Mouse (Mus musculus): ENCODE measurements around the gene Rpl6. TPM values are rescaled to one million over a fixed set of nuclear protein-coding genes. Genes with fewer than 3 reads are reported as not detected.

Rpl6 gene
- polyA plus RNA-seq (2015; fragmentation: Nextera tagmentation; extraction: Ambion mirVana), result 336 and 343 TPM in 2 replicates

- Histone ChIP-seq H3K27ac (peak within 1 kb of the TSS; percentile 77), H3K27me3 (replicated peaks) (no peaks in the 10 kb centered on the region), H3K4me3 (peak within 1 kb of the TSS; percentile 92), H3K36me3 (replicated peaks) (peaks cover 35% of the 10 kb centered on the region), H3K4me2 (peak within 1 kb of the TSS; percentile 67), H3K9me3 (no peaks in the 10 kb centered on the region), H3K4me1 (peaks cover 26% of the 10 kb centered on the region), H3K9ac (peak within 1 kb of the TSS; percentile 98)
- ATAC-seq (replicated peaks), result peak; percentile 93
- 2% methylated on average over 52 of the region's 52 CpGs for WGBS
Measured at GRCm38 (mm10) chr5:121204132-121205089, at the start of gene Rpl6. TSS of gene Rpl6 (plus strand) at chr5:121204481.

- Histone ChIP-seq H3K27ac (no peak overlapping the region), H3K4me3 (no peak overlapping the region), H3K9ac (no peak overlapping the region), H3K4me2 (no peak overlapping the region), H3K36me3 (replicated peaks) (peaks cover 21% of the 10 kb centered on the region; the same call in 1 of the 2 replicates), H3K4me1 (peaks cover 4% of the 10 kb centered on the region; the same call in 1 of the 2 replicates), H3K27me3 (replicated peaks) (no peaks in the 10 kb centered on the region), H3K9me3 (no peaks in the 10 kb centered on the region)
- WGBS, result 95% methylated on average over 4 of the region's 4 CpGs
- no peak for ATAC-seq (replicated peaks)
Measured at GRCm38 (mm10) chr5:121156121-121156520, 48.2 kb upstream of the Rpl6 start.

DNA sequence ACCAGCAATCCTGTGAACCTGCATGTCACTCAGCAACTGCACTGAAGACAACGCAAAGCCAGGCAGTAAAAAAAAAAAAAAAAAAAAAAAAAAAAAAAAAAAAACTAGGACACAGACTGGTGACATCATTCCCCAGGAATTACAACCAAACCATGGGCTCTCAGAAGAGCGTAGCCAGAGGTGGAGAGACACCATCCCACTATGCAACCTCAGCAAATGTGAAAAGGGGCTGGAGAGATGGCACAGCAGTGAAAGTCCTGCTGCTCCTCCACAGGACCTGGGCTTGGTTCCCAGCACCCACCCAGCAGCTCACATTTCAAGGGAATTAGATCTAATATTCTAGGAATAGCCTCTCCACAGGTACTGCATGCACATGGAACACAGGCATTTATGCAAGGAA, 47.3 kb upstream of the Rpl6 start:
- no peak for ATAC-seq (replicated peaks)
- Histone ChIP-seq H3K4me1 (peaks cover 4% of the 10 kb centered on the region; the same call in 1 of the 2 replicates), H3K9me3 (no peaks in the 10 kb centered on the region), H3K4me3 (no peak overlapping the region), H3K36me3 (replicated peaks) (peaks cover 19% of the 10 kb centered on the region; the same call in 1 of the 2 replicates), H3K27me3 (replicated peaks) (no peaks in the 10 kb centered on the region), H3K9ac (no peak overlapping the region), H3K27ac (no peak overlapping the region), H3K4me2 (no peak overlapping the region)
- 73% methylated on average over 2 of the region's 2 CpGs for WGBS

DNA sequence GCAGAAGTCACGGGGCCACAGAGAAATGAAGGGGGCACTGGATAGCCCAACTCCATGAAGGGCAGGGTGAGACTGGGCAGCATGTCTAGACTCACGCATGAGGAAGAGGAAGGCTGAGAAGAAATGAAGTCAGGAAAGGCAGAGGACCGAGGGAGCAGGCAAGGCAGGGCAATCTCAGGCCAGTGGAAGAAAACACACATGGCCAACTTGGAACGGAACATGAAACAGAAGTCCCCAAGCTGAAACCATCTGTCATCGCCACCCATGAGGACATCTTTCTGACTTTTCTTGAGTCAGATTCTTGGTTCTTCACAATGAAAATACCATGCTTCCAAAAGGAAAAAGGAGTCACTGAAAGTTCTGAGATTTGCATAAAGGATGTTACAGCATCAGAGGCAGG, 46.8 kb upstream of the Rpl6 start:
- WGBS, result 98% methylated on average over 5 of the region's 5 CpGs
- H3K27ac ChIP-seq, result no peak overlapping the region
- ATAC-seq (replicated peaks), result no peak
- no peaks in the 10 kb centered on the region for H3K9me3 ChIP-seq
- no peaks in the 10 kb centered on the region for H3K27me3 ChIP-seq (replicated peaks)
- no peak overlapping the region for H3K9ac ChIP-seq
- peaks cover 4% of the 10 kb centered on the region; the same call in 1 of the 2 replicates for H3K4me1 ChIP-seq
- no peak overlapping the region for H3K4me3 ChIP-seq
- no peak overlapping the region for H3K4me2 ChIP-seq
- peaks cover 20% of the 10 kb centered on the region; the same call in 1 of the 2 replicates for H3K36me3 ChIP-seq (replicated peaks)

DNA sequence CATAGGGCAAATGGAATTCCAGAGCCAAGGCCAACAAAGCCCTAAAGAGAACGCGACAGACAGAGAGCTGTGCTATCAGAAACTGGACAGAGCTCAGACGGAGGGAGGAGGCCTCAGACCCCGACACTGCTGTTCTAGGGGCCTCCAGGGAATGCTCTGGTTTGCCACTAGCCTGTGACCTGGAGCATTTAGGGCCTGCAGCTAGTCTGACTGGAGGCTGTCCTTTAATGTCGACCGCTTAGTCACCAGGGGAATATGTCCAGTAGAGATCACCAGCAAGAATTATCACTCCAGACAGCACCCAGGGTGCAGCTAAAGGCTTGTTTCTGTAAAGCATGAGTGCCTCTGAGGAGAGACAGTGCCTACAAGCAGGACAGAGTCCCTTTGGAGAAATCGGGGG, 45.3 kb upstream of the Rpl6 start:
- no peaks in the 10 kb centered on the region for H3K27me3 ChIP-seq (replicated peaks)
- ATAC-seq (replicated peaks), result no peak
- H3K9me3 ChIP-seq, result no peaks in the 10 kb centered on the region
- no peak overlapping the region for H3K9ac ChIP-seq
- 77% methylated on average over 7 of the region's 7 CpGs for WGBS
- H3K4me2 ChIP-seq, result no peak overlapping the region
- peaks cover 4% of the 10 kb centered on the region; the same call in 1 of the 2 replicates for H3K4me1 ChIP-seq
- no peak overlapping the region for H3K27ac ChIP-seq
- no peak overlapping the region for H3K4me3 ChIP-seq
- peaks cover 28% of the 10 kb centered on the region for H3K36me3 ChIP-seq (replicated peaks)

DNA sequence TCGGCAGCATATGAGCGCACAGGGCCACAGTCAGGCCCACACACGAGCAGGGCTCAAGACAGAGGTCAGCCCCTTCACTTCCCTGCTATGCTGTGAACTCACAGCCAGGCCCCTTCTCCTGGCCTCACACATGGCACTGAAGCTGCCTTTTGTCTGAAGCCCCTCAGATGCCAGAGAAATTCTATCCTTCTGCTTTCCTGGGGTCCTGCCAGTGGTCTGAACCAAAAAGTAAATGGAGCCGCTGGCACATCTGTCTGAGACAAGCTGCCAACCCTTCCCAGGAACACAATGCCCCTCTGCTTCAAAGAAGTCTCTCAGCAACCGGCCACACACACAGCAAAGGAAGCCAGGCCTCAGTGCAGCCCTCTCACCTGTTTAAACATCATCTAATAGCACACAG, 42.0 kb upstream of the Rpl6 start:
- H3K27me3 ChIP-seq (replicated peaks), result no peaks in the 10 kb centered on the region
- WGBS, result 82% methylated on average over 5 of the region's 5 CpGs
- no peak overlapping the region for H3K9ac ChIP-seq
- no peak overlapping the region for H3K4me2 ChIP-seq
- H3K4me3 ChIP-seq, result no peak overlapping the region
- peaks cover 4% of the 10 kb centered on the region; the same call in 1 of the 2 replicates for H3K4me1 ChIP-seq
- H3K27ac ChIP-seq, result no peak overlapping the region
- no peak for ATAC-seq (replicated peaks)
- peaks cover 46% of the 10 kb centered on the region for H3K36me3 ChIP-seq (replicated peaks)
- H3K9me3 ChIP-seq, result no peaks in the 10 kb centered on the region

- H3K4me1 ChIP-seq, result peaks cover 4% of the 10 kb centered on the region; the same call in 1 of the 2 replicates
- no peak overlapping the region for H3K27ac ChIP-seq
- no peak overlapping the region for H3K4me2 ChIP-seq
- no peak for ATAC-seq (replicated peaks)
- no peaks in the 10 kb centered on the region for H3K27me3 ChIP-seq (replicated peaks)
- H3K36me3 ChIP-seq (replicated peaks), result peaks cover 42% of the 10 kb centered on the region
- H3K9ac ChIP-seq, result no peak overlapping the region
- H3K9me3 ChIP-seq, result no peaks in the 10 kb centered on the region
- no peak overlapping the region for H3K4me3 ChIP-seq
- WGBS, result 89% methylated on average over 7 of the region's 7 CpGs
Measured at GRCm38 (mm10) chr5:121162923-121163322, 41.4 kb upstream of the Rpl6 start.

DNA sequence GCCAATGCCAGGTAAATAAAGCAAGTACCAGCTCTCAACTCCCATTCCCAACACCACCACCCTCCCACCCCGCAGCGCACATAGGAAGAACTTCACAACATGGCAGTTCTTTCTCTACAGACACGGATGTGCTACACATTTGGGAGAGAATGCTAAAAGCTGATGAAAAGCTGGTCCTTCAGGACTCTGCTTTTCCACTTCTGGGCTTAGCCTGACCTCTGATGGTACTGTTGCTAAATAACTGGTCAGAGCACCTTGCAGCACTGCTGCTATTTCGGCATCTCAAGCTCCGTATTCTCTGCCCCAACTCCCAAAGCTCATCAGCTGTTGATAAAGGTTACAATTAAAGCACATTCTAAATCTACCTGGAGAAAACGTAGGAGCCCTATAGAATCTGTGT, 37.4 kb upstream of the Rpl6 start:
- H3K4me1 ChIP-seq, result no peaks in the 10 kb centered on the region
- no peaks in the 10 kb centered on the region for H3K27me3 ChIP-seq (replicated peaks)
- WGBS, result 96% methylated on average over 6 of the region's 6 CpGs
- H3K4me2 ChIP-seq, result no peak overlapping the region
- no peaks in the 10 kb centered on the region for H3K9me3 ChIP-seq
- no peak overlapping the region for H3K4me3 ChIP-seq
- no peak overlapping the region for H3K27ac ChIP-seq
- peaks cover 49% of the 10 kb centered on the region for H3K36me3 ChIP-seq (replicated peaks)
- ATAC-seq (replicated peaks), result no peak
- no peak overlapping the region for H3K9ac ChIP-seq

GRCm38 (mm10) chr5:121169588-121169987, 34.7 kb upstream of the Rpl6 start:
- WGBS, result 85% methylated on average over 2 of the region's 2 CpGs
- Histone ChIP-seq H3K27me3 (replicated peaks) (no peaks in the 10 kb centered on the region), H3K9ac (no peak overlapping the region), H3K9me3 (no peaks in the 10 kb centered on the region), H3K4me2 (no peak overlapping the region), H3K27ac (no peak overlapping the region), H3K4me1 (no peaks in the 10 kb centered on the region), H3K4me3 (no peak overlapping the region), H3K36me3 (replicated peaks) (peaks cover 24% of the 10 kb centered on the region)
- no peak for ATAC-seq (replicated peaks)

DNA sequence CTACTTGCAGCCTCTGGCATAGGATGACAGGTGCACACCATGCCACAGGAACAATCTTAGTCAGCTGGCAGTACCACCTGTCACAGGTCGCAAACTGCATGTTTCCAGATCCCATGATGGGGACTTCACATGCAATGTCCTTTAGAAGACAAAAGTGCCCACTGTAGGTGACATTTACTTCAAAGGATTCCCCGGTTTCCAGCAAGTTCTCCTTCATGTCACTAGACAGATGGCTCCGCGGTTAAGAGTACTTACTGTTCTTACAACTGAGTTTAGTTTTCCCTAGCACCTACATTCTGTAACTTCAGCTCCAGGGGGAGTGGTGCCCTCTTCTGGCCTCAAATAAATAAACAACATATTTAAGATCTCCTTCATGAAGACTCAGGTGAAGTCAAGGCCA, 31.4 kb upstream of the Rpl6 start:
- H3K9ac ChIP-seq, result no peak overlapping the region
- 83% methylated on average over 4 of the region's 4 CpGs for WGBS
- H3K27ac ChIP-seq, result no peak overlapping the region
- H3K36me3 ChIP-seq (replicated peaks), result 0 out of 2 replicates have a peak, but pooled peaks cover 8% of the 10 kb centered on the region
- no peaks in the 10 kb centered on the region for H3K4me1 ChIP-seq
- H3K9me3 ChIP-seq, result no peaks in the 10 kb centered on the region
- H3K27me3 ChIP-seq (replicated peaks), result no peaks in the 10 kb centered on the region
- no peak overlapping the region for H3K4me3 ChIP-seq
- H3K4me2 ChIP-seq, result no peak overlapping the region
- no peak for ATAC-seq (replicated peaks)

- Histone ChIP-seq H3K4me3 (no peak overlapping the region), H3K27ac (no peak overlapping the region; the same call in 1 of the 2 replicates), H3K9me3 (no peaks in the 10 kb centered on the region), H3K4me1 (peaks cover 15% of the 10 kb centered on the region), H3K36me3 (replicated peaks) (no peaks in the 10 kb centered on the region), H3K27me3 (replicated peaks) (no peaks in the 10 kb centered on the region), H3K4me2 (no peak overlapping the region), H3K9ac (no peak overlapping the region)
- 60% methylated on average over 9 of the region's 9 CpGs for WGBS
- ATAC-seq (replicated peaks), result no peak
Measured at GRCm38 (mm10) chr5:121179077-121179857, 25.0 kb upstream of the Rpl6 start.

GRCm38 (mm10) chr5:121183269-121183668, 21.0 kb upstream of the Rpl6 start:
- Histone ChIP-seq H3K4me1 (peaks cover 53% of the 10 kb centered on the region), H3K27me3 (replicated peaks) (no peaks in the 10 kb centered on the region)
- 75% methylated on average over 9 of the region's 9 CpGs for WGBS

More at GRCm38 (mm10) chr5:121183269-121183668, 21.0 kb upstream of the Rpl6 start:
- no peak overlapping the region for H3K27ac ChIP-seq
- no peak for ATAC-seq (replicated peaks)
- no peak overlapping the region for H3K4me3 ChIP-seq
- H3K4me2 ChIP-seq, result no peak overlapping the region
- no peak overlapping the region for H3K9ac ChIP-seq
- no peaks in the 10 kb centered on the region for H3K9me3 ChIP-seq
- H3K36me3 ChIP-seq (replicated peaks), result no peaks in the 10 kb centered on the region

All from midbrain, embryonic 15.5 days (tissue).